Mouse (Mus musculus): Measurements from ENCODE around the gene Ndufab1.

GRCm38 (mm10) chr7:122131834-122132233 is 30.1 kb upstream of the Ndufab1 start:
- TF ChIP-seq POLR2A (IDR thresholded peaks at IDR 0.05; ENCODE audit: low read depth, low read length) (no peak), JUN (IDR thresholded peaks at IDR 0.05; ENCODE audit: insufficient read depth, low read depth, low read length) (no peak), USF1 (IDR thresholded peaks at IDR 0.05; ENCODE audit: low read depth, low read length) (no peak), ELF1 (IDR thresholded peaks at IDR 0.05; ENCODE audit: low read depth, low read length) (no peak), CHD2 (IDR thresholded peaks at IDR 0.05; ENCODE audit: low read length) (no peak), MAX (IDR thresholded peaks at IDR 0.05; ENCODE audit: low read length) (no peak), NELFE (IDR thresholded peaks at IDR 0.05; ENCODE audit: low read depth, low read length) (no peak), CTCF (conservative IDR thresholded peaks at IDR 0.05 in 1 of 2, IDR thresholded peaks at IDR 0.05 in 1 of 2; ENCODE audit: low read depth in 2 of 2, low read length in 2 of 2) (no peak)
